Mouse (Mus musculus) lung, embryonic 14.5 days (tissue): Measurements from ENCODE around the gene Wdr62. TPM values are rescaled to one million over a fixed set of nuclear protein-coding genes. Genes with fewer than 3 reads are reported as not detected.

ENCODE experiments used
- ATAC-seq: fragments of 200-750 bp; cut with Nextera tagmentation; 2 replicates; pipeline ENCODE4 v1.8.0; 2017; ENCODE audit warnings: mild to moderate bottlenecking, moderate TSS enrichment, moderate library complexity; ENCODE audit not compliant: insufficient read depth
- DNase-seq: peaks from one replicate; pipeline ENCODE4 v3.0.0-alpha.2; 2015
- H3K27ac ChIP-seq: fragments of 300-500 bp; sonication (generic); 2 replicates; pipeline ENCODE4 v1.5.1; 2014; ENCODE audit warnings: low read depth, mild to moderate bottlenecking, moderate library complexity
- H3K27me3 ChIP-seq: fragments of 300-500 bp; sonication (generic); 2 replicates; pipeline ENCODE4 v1.6.1; 2014; ENCODE audit warnings: low read length, control low read depth; ENCODE audit not compliant: insufficient read depth
- H3K36me3 ChIP-seq: fragments of 300-500 bp; sonication (generic); 2 replicates; pipeline ENCODE4 v1.6.1; 2014; ENCODE audit warnings: control low read depth; ENCODE audit not compliant: insufficient read depth
- H3K4me1 ChIP-seq: fragments of 300-500 bp; sonication (generic); 2 replicates; pipeline ENCODE4 v1.6.1; 2014; ENCODE audit warnings: antibody characterized with exemption, control low read depth; ENCODE audit not compliant: insufficient read depth
- H3K4me2 ChIP-seq: fragments of 300-500 bp; sonication (generic); 2 replicates; pipeline ENCODE4 v1.6.1; 2014; ENCODE audit warnings: mild to moderate bottlenecking
- H3K4me3 ChIP-seq: fragments of 300-500 bp; sonication (generic); 2 replicates; pipeline ENCODE4 v1.5.1; 2014; ENCODE audit warnings: low read depth, low read length
- H3K9ac ChIP-seq: fragments of 300-500 bp; sonication (generic); 2 replicates; pipeline ENCODE4 v1.6.1; 2014
- H3K9me3 ChIP-seq: fragments of 300-500 bp; sonication (generic); 2 replicates; pipeline ENCODE4 v1.6.1; 2016; ENCODE audit warnings: low read depth, low read length, control low read depth
- CTCF ChIP-seq: IDR thresholded peaks from 2 replicates; pipeline ENCODE4 v1.5.1; 2016; ENCODE audit warnings: antibody characterized with exemption, low read depth
- WGBS: fragments of 180-500 bp; shearing (Covaris S2); extraction: QIAGEN DNeasy Blood & Tissue Kit; methylation state at CpG from one replicate; pipeline ENCODE4 v1.1.7; 2014; 5-methylcytosine and 5-hydroxymethylcytosine counted together
- polyA plus RNA-seq: library from polyadenylated mRNA; unstranded; fragments of >200 nt; fragmentation: Nextera tagmentation; extraction: Ambion mirVana; gene quantifications from 2 replicates; pipeline ENCODE4 v1.2.1, GENCODE M21; 2014

The Wdr62 gene
- polyA plus RNA-seq, 1 experiment from 2014 or later: 16.3 TPM

DNA sequence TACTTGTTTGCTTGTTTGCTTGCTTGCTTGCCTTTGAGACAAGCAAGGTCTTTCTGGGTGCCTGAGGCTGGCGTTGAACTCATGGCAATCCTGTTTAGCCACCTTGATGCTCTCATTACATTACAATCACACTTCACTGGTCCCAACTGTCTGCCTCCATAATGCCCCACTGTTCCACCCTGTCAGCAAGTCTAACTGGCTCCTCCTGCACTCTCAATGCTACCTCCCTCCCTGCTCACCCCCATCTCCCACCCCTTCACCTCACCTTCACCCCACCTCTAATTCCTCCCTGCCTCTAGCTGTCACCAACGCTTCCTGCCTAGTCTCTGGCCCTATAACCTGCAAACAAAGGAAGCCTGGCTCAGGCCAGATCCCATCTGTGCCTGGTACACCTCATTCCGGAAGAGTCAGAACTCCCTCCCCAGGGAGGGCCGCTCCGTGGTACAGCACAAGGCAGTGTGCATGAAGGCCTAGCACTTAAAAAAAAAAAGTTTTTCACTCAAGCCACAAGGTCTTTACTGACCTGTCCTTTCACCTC is 82.6 kb downstream of the Wdr62 start:
- TF ChIP-seq CTCF: no peak
- Histone ChIP-seq H3K4me1 (peaks cover 6% of the 10 kb centered on the region; the same call in 1 of the 2 replicates), H3K4me2 (no peak overlapping the region), H3K9me3 (no peaks in the 10 kb centered on the region), H3K9ac (no peak overlapping the region), H3K27ac (peak overlapping the region; percentile 9; the same call in 1 of the 2 replicates), H3K36me3 (0 out of 2 replicates have a peak, but pooled peaks cover 1% of the 10 kb centered on the region), H3K27me3 (no peaks in the 10 kb centered on the region), H3K4me3 (no peak overlapping the region)
- no peak for ATAC-seq
- no peak for DNase-seq
- 38% methylated on average over 5 of the region's 5 CpGs for WGBS

GRCm38 (mm10) chr7:30196171-30196570 is 84.0 kb downstream of the Wdr62 start:
- no peak for TF ChIP-seq CTCF
- no peak overlapping the region for H3K4me3 ChIP-seq
- H3K36me3 ChIP-seq: peaks cover 16% of the 10 kb centered on the region
- 52% methylated on average over 6 of the region's 6 CpGs for WGBS
- H3K4me2 ChIP-seq: no peak overlapping the region
- no peak overlapping the region for H3K27ac ChIP-seq
- H3K4me1 ChIP-seq: peaks cover 6% of the 10 kb centered on the region; the same call in 1 of the 2 replicates
- ATAC-seq (no peak), DNase-seq (no peak)
- H3K27me3 ChIP-seq: no peaks in the 10 kb centered on the region
- H3K9ac ChIP-seq: no peak overlapping the region
- no peaks in the 10 kb centered on the region for H3K9me3 ChIP-seq

DNA sequence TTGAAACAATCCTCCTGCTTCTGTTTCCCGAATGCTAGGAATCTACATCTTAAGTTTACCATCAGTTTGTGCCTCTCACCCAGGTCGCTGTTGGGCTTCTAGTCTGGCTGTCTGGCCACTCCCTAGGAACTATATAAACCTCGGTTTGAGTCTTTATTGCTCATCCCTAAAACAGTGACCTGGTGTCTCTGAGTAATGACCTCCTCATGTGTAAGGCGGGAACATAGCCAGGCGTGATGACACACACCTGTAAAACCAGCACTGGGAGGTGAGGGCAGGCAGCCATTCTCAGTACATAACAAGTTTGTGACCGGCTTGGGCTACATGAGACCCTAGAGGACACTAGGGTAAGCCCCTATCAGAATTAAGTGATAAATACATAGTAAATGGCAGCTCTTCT is 84.8 kb downstream of the Wdr62 start:
- Histone ChIP-seq H3K4me3 (peak overlapping the region; percentile 71), H3K27ac (peak overlapping the region; percentile 73; the same call in 1 of the 2 replicates), H3K4me2 (peak overlapping the region; percentile 64), H3K27me3 (no peaks in the 10 kb centered on the region), H3K4me1 (peaks cover 6% of the 10 kb centered on the region; the same call in 1 of the 2 replicates), H3K9ac (peak overlapping the region; percentile 75; the same call in 1 of the 2 replicates), H3K36me3 (peaks cover 23% of the 10 kb centered on the region), H3K9me3 (no peaks in the 10 kb centered on the region)
- DNase-seq (no peak), ATAC-seq (no peak)
- 57% methylated on average over 6 of the region's 6 CpGs for WGBS
- TF ChIP-seq CTCF: no peak

DNA sequence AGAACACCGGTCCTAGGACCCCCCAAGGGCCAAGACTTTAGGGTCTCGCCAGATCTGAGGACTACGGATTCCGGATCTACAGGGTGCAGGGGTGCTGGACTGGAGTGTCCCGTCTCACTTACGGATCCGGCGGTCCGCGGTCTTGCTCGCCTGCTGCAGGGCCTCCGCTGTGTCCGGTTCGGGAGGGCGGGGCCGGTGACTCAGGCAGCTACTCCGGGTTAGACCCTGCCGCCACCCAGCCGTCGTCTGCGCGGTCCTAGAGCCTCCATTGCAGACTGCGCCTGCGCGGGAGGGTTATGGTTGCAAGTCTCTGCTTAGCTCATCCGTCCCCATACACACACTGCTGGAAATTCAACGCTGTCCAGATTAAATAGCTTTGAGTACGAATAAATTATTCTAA is 85.3 kb downstream of the Wdr62 start:
- H3K4me1 ChIP-seq: peaks cover 6% of the 10 kb centered on the region; the same call in 1 of the 2 replicates
- peak overlapping the region; percentile 64 for H3K4me2 ChIP-seq
- H3K27ac ChIP-seq: peak overlapping the region; percentile 73
- peak overlapping the region; percentile 75 for H3K9ac ChIP-seq
- peak; percentile 92 for ATAC-seq
- DNase-seq: peak; percentile 98
- peak overlapping the region; percentile 71 for H3K4me3 ChIP-seq
- WGBS: under 1% methylated on average over 28 of the region's 28 CpGs
- no peaks in the 10 kb centered on the region for H3K27me3 ChIP-seq
- no peaks in the 10 kb centered on the region for H3K9me3 ChIP-seq
- H3K36me3 ChIP-seq: peaks cover 28% of the 10 kb centered on the region
- no peak for TF ChIP-seq CTCF

GRCm38 (mm10) chr7:30194101-30194831 is 86.0 kb downstream of the Wdr62 start:
- peak; percentile 19; the same call in 1 of the 2 replicates for ATAC-seq

GRCm38 (mm10) chr7:30193581-30194100 is 86.6 kb downstream of the Wdr62 start:
- peaks cover 39% of the 10 kb centered on the region for H3K36me3 ChIP-seq
- peak overlapping the region; percentile 71 for H3K4me3 ChIP-seq
- DNase-seq (peak; percentile 83), ATAC-seq (peak; percentile 61)
- peak overlapping the region; percentile 75 for H3K9ac ChIP-seq
- no peaks in the 10 kb centered on the region for H3K27me3 ChIP-seq
- no peaks in the 10 kb centered on the region for H3K9me3 ChIP-seq
- no peak for TF ChIP-seq CTCF
- H3K4me1 ChIP-seq: peaks cover 6% of the 10 kb centered on the region; the same call in 1 of the 2 replicates
- under 1% methylated on average over 26 of the region's 26 CpGs for WGBS
- peak overlapping the region; percentile 64 for H3K4me2 ChIP-seq
- H3K27ac ChIP-seq: peak overlapping the region; percentile 73

More at GRCm38 (mm10) chr7:30194101-30194831, 86.0 kb downstream of the Wdr62 start:
- Histone ChIP-seq H3K27me3 (no peaks in the 10 kb centered on the region), H3K4me2 (peak overlapping the region; percentile 64), H3K36me3 (peaks cover 33% of the 10 kb centered on the region), H3K27ac (peak overlapping the region; percentile 73), H3K4me1 (peaks cover 6% of the 10 kb centered on the region; the same call in 1 of the 2 replicates), H3K9ac (peak overlapping the region; percentile 75), H3K4me3 (peak overlapping the region; percentile 71), H3K9me3 (no peaks in the 10 kb centered on the region)
- under 1% methylated on average over 26 of the region's 26 CpGs for WGBS
- TF ChIP-seq CTCF: no peak
- peak; percentile 67 for DNase-seq

DNA sequence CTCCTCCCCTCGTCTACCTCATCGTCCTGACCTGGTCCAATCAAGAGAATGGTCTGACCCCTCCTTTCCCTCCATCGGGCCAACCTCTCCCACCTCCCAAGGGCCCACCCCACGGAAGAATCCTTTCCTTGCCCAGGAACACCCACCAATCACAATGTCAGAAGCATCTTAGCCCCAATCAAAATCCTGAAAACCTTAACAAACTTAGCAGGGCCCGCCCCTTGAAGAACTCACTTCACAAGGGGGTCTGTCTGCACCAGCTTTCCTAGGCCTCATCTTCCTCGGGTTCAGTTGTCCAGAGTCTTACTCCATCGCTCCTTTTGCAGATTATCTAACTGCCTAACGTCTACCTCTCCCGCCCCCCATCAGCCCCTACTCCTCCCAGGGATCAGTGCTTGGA is 87.2 kb downstream of the Wdr62 start:
- peaks cover 46% of the 10 kb centered on the region for H3K36me3 ChIP-seq
- WGBS: 25% methylated on average over 9 of the region's 9 CpGs
- no peak overlapping the region for H3K27ac ChIP-seq
- H3K4me3 ChIP-seq: peak overlapping the region; percentile 71
- H3K4me1 ChIP-seq: peaks cover 6% of the 10 kb centered on the region; the same call in 1 of the 2 replicates
- 0 out of 2 replicates have a peak, but pooled peaks have one; percentile 5 for ATAC-seq
- no peaks in the 10 kb centered on the region for H3K9me3 ChIP-seq
- peak overlapping the region; percentile 64 for H3K4me2 ChIP-seq
- no peaks in the 10 kb centered on the region for H3K27me3 ChIP-seq
- H3K9ac ChIP-seq: peak overlapping the region; percentile 75
- DNase-seq: peak; percentile 28
- no peak for TF ChIP-seq CTCF
